Mouse (Mus musculus): ENCODE results near the gene Eif2a. TPM values are rescaled to one million over a fixed set of nuclear protein-coding genes. Genes with fewer than 3 reads are reported as not detected.
"Not testable (repeated sequence)": the region's sequence is repeated elsewhere in the genome, so short reads cannot be mapped to it uniquely, and the experiment has no call there.

Gene Eif2a
- total RNA-seq, 2 experiments from 2014 or later = 41.9 to 42.4 TPM

DNA sequence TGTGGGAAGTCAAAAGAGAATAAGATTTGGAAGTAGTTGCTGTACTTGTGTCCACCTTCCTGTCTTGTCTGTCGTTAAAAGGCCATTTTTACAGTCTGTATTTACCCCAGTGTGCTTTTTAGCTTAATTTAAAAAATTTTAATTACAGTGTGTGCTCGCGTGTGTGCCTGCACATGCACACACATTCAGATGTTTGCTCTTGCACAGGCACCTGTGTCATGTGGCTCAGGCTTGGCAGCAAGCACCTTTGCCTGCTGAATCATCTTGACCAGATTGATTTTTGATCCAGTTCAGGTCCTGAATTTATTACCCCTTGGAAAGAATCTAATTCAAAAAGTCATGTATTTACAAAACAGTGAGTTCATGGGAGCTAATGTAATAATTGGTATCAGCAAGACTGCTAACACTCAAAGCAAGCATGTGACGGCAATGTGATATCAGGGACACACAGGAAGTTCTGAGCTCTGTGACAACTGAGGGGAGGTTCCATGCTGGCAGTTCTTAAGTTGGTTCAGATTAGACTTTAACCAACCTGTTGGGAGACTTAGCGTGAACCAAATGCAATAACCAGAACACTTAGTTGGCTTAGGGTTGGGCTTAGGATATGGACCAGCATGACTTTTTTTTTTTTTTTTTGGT lies 57.3 kb downstream of the Eif2a start:
- no peak for DNase-seq (ENCODE audit: extremely low spot score in 1 of 2, low spot score in 2 of 2)

GRCm38 (mm10) chr3:58590544-58590943 lies 64.9 kb downstream of the Eif2a start:
- intact Hi-C loops (cut with DNase I); DNase-seq (ENCODE audit: extremely low spot score in 1 of 2, low spot score in 2 of 2): not testable (repeated sequence)

More for the DNA sequence above, 57.3 kb downstream of the Eif2a start:
- intact Hi-C loops (cut with DNase I) = no loop called here

- DNase-seq (ENCODE audit: extremely low spot score in 1 of 2, low spot score in 2 of 2); intact Hi-C loops (cut with DNase I): not testable (repeated sequence)
These were observed 67.0 kb downstream of the Eif2a start for GRCm38 (mm10) chr3:58592666-58593065.

- DNase-seq (ENCODE audit: extremely low spot score in 1 of 2, low spot score in 2 of 2) = no peak
- intact Hi-C loops (cut with DNase I) = no loop called here
These were observed 68.0 kb downstream of the Eif2a start for GRCm38 (mm10) chr3:58593623-58594022.

Other genes with a start within 250 kb of the Eif2a start
- 10 to 100 TPM; 35.1 to 36.3 TPM for gene Tsc22d2, start 111.1 kb upstream of the Eif2a start, total RNA-seq (2021)
- gene Serp1, start 71 bp downstream of the Eif2a start, total RNA-seq (2021) = 10 to 100 TPM; 26.0 to 26.1 TPM
- 100 to 1,000 TPM; 180 to 191 TPM for gene Selenot, start 50.8 kb downstream of the Eif2a start, total RNA-seq (2021)
- gene Erich6, start 111.4 kb downstream of the Eif2a start, total RNA-seq (2021) = 1 to 10 TPM; 1.5 to 1.9 TPM
- gene Siah2, start 166.6 kb downstream of the Eif2a start, total RNA-seq (2021) = 10 to 100 TPM; 17.8 to 19.2 TPM